Mouse (Mus musculus): ENCODE measurements around the gene Gtf2h5. TPM values are rescaled to one million over a fixed set of nuclear protein-coding genes. Genes with fewer than 3 reads are reported as not detected.

The Gtf2h5 gene
- polyA plus RNA-seq (2012; rRNA removed; ENCODE audit: low replicate concordance), result 25.3 and 42.2 TPM in 2 replicates

DNA sequence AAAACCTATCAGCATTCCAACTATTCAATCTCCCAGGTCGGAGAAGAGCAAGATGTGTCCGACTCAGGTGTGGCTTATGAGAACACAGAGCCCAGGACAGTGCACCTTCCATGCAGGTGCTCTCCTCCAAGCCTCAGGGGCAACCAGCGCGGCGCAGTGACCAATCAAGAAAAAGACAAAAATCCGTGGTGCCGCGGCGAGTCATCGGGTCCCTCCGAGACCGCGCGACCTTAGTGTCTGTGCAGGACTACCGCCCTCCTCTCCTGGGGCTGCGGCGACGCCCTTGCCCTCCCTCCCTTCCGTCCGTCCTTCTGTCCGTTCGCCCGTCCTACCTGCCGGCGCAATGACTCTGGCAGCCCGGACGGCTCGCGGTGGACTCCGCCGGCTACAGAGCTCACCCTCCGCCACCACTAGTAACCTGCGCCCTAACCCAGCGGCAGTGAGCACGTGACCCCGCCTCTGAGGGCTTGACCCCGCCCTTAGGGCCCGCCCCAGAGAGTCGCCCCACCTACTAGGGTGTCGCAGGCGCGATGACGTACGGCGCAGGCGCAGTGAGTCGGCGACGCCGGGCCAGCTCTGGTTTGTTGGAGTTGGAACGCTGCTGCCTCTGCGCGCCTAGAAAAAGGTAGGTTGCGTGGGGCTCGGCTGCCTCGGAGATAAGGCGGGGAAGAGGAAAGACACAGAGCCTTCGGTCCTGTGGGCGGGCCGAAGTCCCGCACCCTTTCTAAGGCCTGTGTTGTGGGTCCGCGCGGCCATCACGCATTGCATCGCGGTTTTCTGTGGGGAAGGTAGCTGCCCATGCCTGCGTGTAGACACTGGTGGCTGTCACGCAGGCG is at the start of gene Gtf2h5, which contains the start of gene Serac1:
Gene Gtf2h5 (plus strand): TSS at position 500 of the 836 bp plus-strand sequence.
Gene Serac1 (minus strand): TSS at position 455 of the 836 bp plus-strand sequence.

DNA sequence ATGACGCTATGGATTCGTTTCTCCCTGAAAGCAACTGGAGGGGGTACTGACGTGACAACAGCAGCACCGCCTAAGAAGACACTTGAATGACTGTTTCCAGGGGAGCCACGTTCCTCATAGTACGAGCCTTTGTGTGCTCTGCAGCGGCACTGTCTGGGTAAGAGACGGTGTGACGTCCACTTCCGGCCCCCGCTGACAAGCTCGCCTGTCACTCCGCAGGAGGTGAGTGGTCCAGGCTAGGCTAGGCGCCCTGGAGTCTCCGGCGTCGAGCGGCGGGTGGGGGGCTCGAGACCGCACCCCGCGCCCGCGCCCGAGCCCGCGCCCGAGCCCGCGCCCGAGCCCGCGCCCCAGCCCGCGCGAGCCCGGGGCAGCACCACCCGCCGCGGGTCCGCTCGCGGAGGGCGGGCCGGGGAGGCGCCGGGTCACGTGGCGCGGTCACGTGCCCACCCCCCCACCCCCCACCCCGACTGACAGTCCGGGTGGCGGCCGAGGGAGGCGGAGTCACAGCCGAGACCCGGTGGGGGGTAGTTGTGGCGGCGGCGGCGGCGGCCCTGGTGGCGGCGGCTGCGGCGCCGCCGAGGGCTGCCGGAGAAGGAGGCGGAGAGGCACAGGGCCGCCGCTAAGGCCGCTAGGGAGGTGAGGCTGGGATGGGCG is 26.9 kb downstream of the Gtf2h5 start, which contains the start of gene Tulp4:
Gene Tulp4 (plus strand): TSS at position 77 of the 654 bp plus-strand sequence.

Other genes with a start within 250 kb of the Gtf2h5 start
- gene Snx9, start 238.5 kb upstream of the Gtf2h5 start, polyA plus RNA-seq (2012; rRNA removed; ENCODE audit: low replicate concordance), result 46.0 and 48.9 TPM in 2 replicates
- gene Synj2, start 138.5 kb upstream of the Gtf2h5 start, polyA plus RNA-seq (2012; rRNA removed; ENCODE audit: low replicate concordance), result 7.2 and 14.6 TPM in 2 replicates
- 5.1 and 6.4 TPM in 2 replicates for gene Serac1, start within 50 bp of the Gtf2h5 start, polyA plus RNA-seq (2012; rRNA removed; ENCODE audit: low replicate concordance)
- gene Tulp4, start 26.7 kb downstream of the Gtf2h5 start, polyA plus RNA-seq (2012; rRNA removed; ENCODE audit: low replicate concordance), result 41.1 and 57.2 TPM in 2 replicates
- 15.7 and 23.3 TPM in 2 replicates for gene Tmem181a, start 177.1 kb downstream of the Gtf2h5 start, polyA plus RNA-seq (2012; rRNA removed; ENCODE audit: low replicate concordance)
- 4.3 and 4.7 TPM in 2 replicates for gene Dynlt1a, start 237.7 kb downstream of the Gtf2h5 start, polyA plus RNA-seq (2012; rRNA removed; ENCODE audit: low replicate concordance)

Data from subcutaneous adipose tissue, adult 2 months (tissue).